Mouse (Mus musculus): ENCODE data around the gene Olfr1375. TPM values are rescaled to one million over a fixed set of nuclear protein-coding genes. Genes with fewer than 3 reads are reported as not detected.

Gene Olfr1375
- polyA plus RNA-seq, 1 experiment from 2014 or later: not detected

GRCm38 (mm10) chr11:51084527-51084926, 36.6 kb downstream of the Olfr1375 start:
- DNase-seq (ENCODE audit: low spot score) (no peak), ATAC-seq (ENCODE audit: low FRiP score, low TSS enrichment) (no peak)
- Histone ChIP-seq H3K9ac (ENCODE audit: low read length) (no peak overlapping the region), H3K9me3 (ENCODE audit: control insufficient read depth, low read length) (no peaks in the 10 kb centered on the region), H3K27ac (replicated peaks) (no peak overlapping the region), H3K36me3 (ENCODE audit: control insufficient read depth, insufficient read depth, low read length) (no peaks in the 10 kb centered on the region), H3K4me3 (ENCODE audit: low read depth, low read length) (no peak overlapping the region), H3K4me1 (replicated peaks; ENCODE audit: control insufficient read depth, insufficient read depth) (no peaks in the 10 kb centered on the region), H3K4me2 (replicated peaks; ENCODE audit: low read depth) (no peak overlapping the region), H3K27me3 (ENCODE audit: control insufficient read depth, insufficient read depth, low read length) (no peaks in the 10 kb centered on the region)
- TF ChIP-seq EP300 (optimal IDR thresholded peaks at IDR 0.05): no peak
- no peak for TF ChIP-seq CTCF (IDR thresholded peaks at IDR 0.05; ENCODE audit: low read depth)
- 32% methylated on average over 7 of the region's 7 CpGs for WGBS

- H3K4me1 ChIP-seq (replicated peaks; ENCODE audit: control insufficient read depth, insufficient read depth): no peaks in the 10 kb centered on the region
- H3K4me3 ChIP-seq (ENCODE audit: low read depth, low read length): no peak overlapping the region
- no peak overlapping the region for H3K9ac ChIP-seq (ENCODE audit: low read length)
- no peaks in the 10 kb centered on the region for H3K36me3 ChIP-seq (ENCODE audit: control insufficient read depth, insufficient read depth, low read length)
- WGBS: 46% methylated on average over 13 of the region's 13 CpGs
- DNase-seq (ENCODE audit: low spot score) (no peak), ATAC-seq (ENCODE audit: low FRiP score, low TSS enrichment) (no peak)
- TF ChIP-seq EP300 (optimal IDR thresholded peaks at IDR 0.05) (no peak), CTCF (IDR thresholded peaks at IDR 0.05; ENCODE audit: low read depth) (no peak)
- H3K9me3 ChIP-seq (ENCODE audit: control insufficient read depth, low read length): no peaks in the 10 kb centered on the region
- H3K27ac ChIP-seq (replicated peaks): no peak overlapping the region
- no peaks in the 10 kb centered on the region for H3K27me3 ChIP-seq (ENCODE audit: control insufficient read depth, insufficient read depth, low read length)
- H3K4me2 ChIP-seq (replicated peaks; ENCODE audit: low read depth): no peak overlapping the region
These were observed 37.4 kb downstream of the Olfr1375 start for GRCm38 (mm10) chr11:51085269-51085668.

Other genes with a start within 250 kb of the Olfr1375 start
- 4.9 and 5.4 TPM in 2 replicates for gene Zfp354c, start 220.4 kb upstream of the Olfr1375 start, polyA plus RNA-seq (2015; fragmentation: Nextera tagmentation; extraction: Ambion mirVana)
- gene Zfp879, start 206.6 kb upstream of the Olfr1375 start, polyA plus RNA-seq (2015; fragmentation: Nextera tagmentation; extraction: Ambion mirVana): 0.30 and 0.31 TPM in 2 replicates
- gene Grm6, start 197.4 kb upstream of the Olfr1375 start, polyA plus RNA-seq (2015; fragmentation: Nextera tagmentation; extraction: Ambion mirVana): 0.06 TPM in 1 of 2 replicates, not detected in the other
- gene Zfp454, start 160.5 kb upstream of the Olfr1375 start, polyA plus RNA-seq (2015; fragmentation: Nextera tagmentation; extraction: Ambion mirVana): 1.6 and 1.9 TPM in 2 replicates
- 3.9 and 4.6 TPM in 2 replicates for gene Zfp2, start 131.9 kb upstream of the Olfr1375 start, polyA plus RNA-seq (2015; fragmentation: Nextera tagmentation; extraction: Ambion mirVana)
- gene Zfp354b, start 116.5 kb upstream of the Olfr1375 start, polyA plus RNA-seq (2015; fragmentation: Nextera tagmentation; extraction: Ambion mirVana): 0.54 and 0.61 TPM in 2 replicates
- 0.07 TPM in 1 of 2 replicates, not detected in the other for gene 4933414I15Rik, start 104.3 kb upstream of the Olfr1375 start, polyA plus RNA-seq (2015; fragmentation: Nextera tagmentation; extraction: Ambion mirVana)
- not detected in 2 replicates for gene Prop1, start 94.3 kb upstream of the Olfr1375 start, polyA plus RNA-seq (2015; fragmentation: Nextera tagmentation; extraction: Ambion mirVana)
- gene Olfr1378, start 81.6 kb upstream of the Olfr1375 start, polyA plus RNA-seq (2015; fragmentation: Nextera tagmentation; extraction: Ambion mirVana): not detected in 2 replicates
- not detected in 2 replicates for gene Olfr1377, start 66.1 kb upstream of the Olfr1375 start, polyA plus RNA-seq (2015; fragmentation: Nextera tagmentation; extraction: Ambion mirVana)
- gene Olfr51, start 44.5 kb upstream of the Olfr1375 start, polyA plus RNA-seq (2015; fragmentation: Nextera tagmentation; extraction: Ambion mirVana): not detected in 2 replicates
- 0.04 TPM in 1 of 2 replicates, not detected in the other for gene Olfr54, start 33.9 kb upstream of the Olfr1375 start, polyA plus RNA-seq (2015; fragmentation: Nextera tagmentation; extraction: Ambion mirVana)
- gene Zfp354a, start 11.1 kb downstream of the Olfr1375 start, polyA plus RNA-seq (2015; fragmentation: Nextera tagmentation; extraction: Ambion mirVana): 2.6 and 2.8 TPM in 2 replicates
- not detected in 2 replicates for gene Gm12569, start 172.4 kb downstream of the Olfr1375 start, polyA plus RNA-seq (2015; fragmentation: Nextera tagmentation; extraction: Ambion mirVana)
- gene Clk4, start 213.6 kb downstream of the Olfr1375 start, polyA plus RNA-seq (2015; fragmentation: Nextera tagmentation; extraction: Ambion mirVana): 47.7 and 48.7 TPM in 2 replicates
- 0.17 and 0.25 TPM in 2 replicates for gene BC049762, start 214.9 kb downstream of the Olfr1375 start, polyA plus RNA-seq (2015; fragmentation: Nextera tagmentation; extraction: Ambion mirVana)
- gene Col23a1, start 241.8 kb downstream of the Olfr1375 start, polyA plus RNA-seq (2015; fragmentation: Nextera tagmentation; extraction: Ambion mirVana): 2.5 and 3.8 TPM in 2 replicates

Data from stomach, postnatal 0 days (tissue).